Mouse (Mus musculus) thymus, postnatal 10 days (tissue): ENCODE measurements at regions not wholly inside any gene's neighbourhood (a gene's known extent, or its start where the extent isn't known, plus 50 kb on each side); places are given as distances from the start of the nearest gene placed in this dataset.

Source experiments
- DNase-seq, 2 experiments: peaks; one replicate each; pipeline ENCODE4 v3.0.0; 2021; ENCODE audit warnings: low spot score in 2 of 2

DNA sequence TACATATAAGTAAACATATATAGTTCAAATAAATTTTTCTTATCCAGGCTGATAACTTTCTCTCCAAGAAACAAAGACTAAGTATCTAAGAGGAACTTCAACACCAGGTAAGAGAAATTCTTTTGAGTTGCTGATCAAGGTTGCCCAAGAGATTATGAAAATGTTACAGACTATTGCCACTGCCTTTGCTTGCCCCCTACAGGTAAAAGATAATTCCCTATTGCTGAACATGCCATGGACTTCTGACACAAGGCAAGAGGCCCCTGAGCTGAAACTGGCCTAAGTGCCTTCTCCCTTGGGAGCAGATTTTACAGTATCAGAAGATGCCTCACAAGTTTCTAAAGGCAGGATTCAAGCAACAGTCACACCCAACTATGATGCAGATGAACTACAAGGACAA lies 2914.2 kb upstream of the Gm6569 start:
- no peak for DNase-seq

DNA sequence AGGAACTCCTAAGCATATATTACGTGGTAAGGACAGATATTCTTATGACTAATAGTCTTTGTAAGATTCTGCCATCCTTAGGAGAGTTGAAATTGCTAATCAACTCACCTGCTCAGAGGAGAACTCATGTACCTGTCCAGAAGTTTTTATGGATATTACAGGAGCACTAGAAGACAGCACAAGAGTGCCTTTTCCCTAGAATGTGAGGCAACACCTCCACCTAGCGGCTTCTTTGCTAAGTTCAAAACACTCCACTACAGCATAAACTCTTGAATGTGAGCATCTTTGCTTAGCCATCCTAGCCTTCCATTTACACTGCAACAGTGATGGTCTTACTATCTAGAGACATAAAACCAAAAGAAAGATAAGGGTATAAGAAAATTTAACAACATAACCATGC lies 2913.5 kb upstream of the Gm6569 start:
- peak in 1 of 2 experiments; percentile 5 for DNase-seq
